Mouse (Mus musculus): Measurements from ENCODE around the gene Xirp1.

Gene Xirp1

GRCm38 (mm10) chr9:119970763-119971656 lies 52.4 kb downstream of the Xirp1 start:
- no peak for DNase-seq (ENCODE audit: low spot score)

- no peak for DNase-seq (ENCODE audit: low spot score)
These were observed 53.2 kb downstream of the Xirp1 start for GRCm38 (mm10) chr9:119970221-119970620.

- DNase-seq (ENCODE audit: low spot score), result no peak
These were observed 53.6 kb downstream of the Xirp1 start for GRCm38 (mm10) chr9:119969811-119970210.

- DNase-seq (ENCODE audit: low spot score), result no peak
These were observed 57.0 kb downstream of the Xirp1 start for GRCm38 (mm10) chr9:119966221-119966910.

GRCm38 (mm10) chr9:119965186-119965585 lies 58.2 kb downstream of the Xirp1 start:
- DNase-seq (ENCODE audit: low spot score), result no peak

- no peak for DNase-seq (ENCODE audit: low spot score)
These were observed 59.2 kb downstream of the Xirp1 start for GRCm38 (mm10) chr9:119964206-119964605.
